Mouse (Mus musculus) CD4-positive, CD25-positive, alpha-beta regulatory T cell (primary cell): Measurements from ENCODE around the gene Dock7. TPM values are rescaled to one million over a fixed set of nuclear protein-coding genes. Genes with fewer than 3 reads are reported as not detected.

Source experiments
- polyA plus RNA-seq: library from polyadenylated mRNA; unstranded; fragments of 100-300 nt; shearing (Covaris generic); gene quantifications from one replicate; pipeline ENCODE4 v1.2.1, GENCODE M21; 2017

Gene Dock7
- polyA plus RNA-seq, result 0.37 TPM

DNA sequence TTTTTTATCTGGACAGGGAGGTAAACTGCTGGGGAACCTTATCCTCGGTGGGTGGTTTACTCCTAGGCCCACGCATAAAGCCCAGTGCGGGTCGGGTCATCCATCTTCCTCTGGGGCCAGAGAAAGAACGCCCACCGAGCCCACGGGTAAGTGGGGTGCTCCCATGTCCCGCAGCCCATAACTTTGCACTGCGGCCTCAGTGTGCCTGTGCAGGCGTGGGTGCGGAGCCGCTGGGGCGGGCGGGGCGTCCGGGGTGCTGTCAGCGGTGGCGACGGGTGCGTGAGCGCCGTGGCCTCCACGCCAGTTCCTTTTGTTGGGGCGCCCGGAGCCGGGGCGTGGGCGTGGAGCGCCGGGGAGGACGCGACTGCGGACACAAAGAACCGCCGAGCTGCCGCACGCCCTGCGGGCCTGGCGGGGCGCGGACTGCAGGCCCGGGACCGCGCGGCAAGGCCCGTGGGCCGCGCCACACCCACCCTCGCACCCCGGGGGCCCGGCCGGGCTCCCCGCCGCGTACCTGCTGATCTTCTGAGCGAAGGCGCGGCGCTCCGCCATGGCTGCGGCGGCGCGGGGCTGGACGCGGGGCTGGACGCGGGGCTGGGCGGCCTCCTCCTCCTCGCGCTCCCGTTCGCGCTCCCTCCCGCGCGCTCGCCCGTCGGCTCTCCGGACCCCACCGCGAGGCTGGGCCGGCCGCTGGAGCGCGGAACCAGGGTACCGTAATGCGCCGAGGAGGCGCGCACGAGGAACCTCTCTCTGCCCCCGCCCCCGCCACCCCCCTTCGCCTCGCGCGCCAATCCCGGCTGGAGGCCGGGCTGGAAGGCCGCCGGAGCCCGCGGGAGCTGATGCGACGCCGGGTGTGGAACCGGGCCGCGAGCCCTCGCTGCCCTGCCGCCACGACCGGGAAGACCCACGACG is at the start of gene Dock7:
Gene Dock7 (minus strand): TSS at position 705 of the 912 bp plus-strand sequence.

GRCm38 (mm10) chr4:99030686-99031085 is 90.0 kb downstream of the Dock7 start, which contains the start of gene Angptl3:
TSS of gene Angptl3 (plus strand) at chr4:99030954.

DNA sequence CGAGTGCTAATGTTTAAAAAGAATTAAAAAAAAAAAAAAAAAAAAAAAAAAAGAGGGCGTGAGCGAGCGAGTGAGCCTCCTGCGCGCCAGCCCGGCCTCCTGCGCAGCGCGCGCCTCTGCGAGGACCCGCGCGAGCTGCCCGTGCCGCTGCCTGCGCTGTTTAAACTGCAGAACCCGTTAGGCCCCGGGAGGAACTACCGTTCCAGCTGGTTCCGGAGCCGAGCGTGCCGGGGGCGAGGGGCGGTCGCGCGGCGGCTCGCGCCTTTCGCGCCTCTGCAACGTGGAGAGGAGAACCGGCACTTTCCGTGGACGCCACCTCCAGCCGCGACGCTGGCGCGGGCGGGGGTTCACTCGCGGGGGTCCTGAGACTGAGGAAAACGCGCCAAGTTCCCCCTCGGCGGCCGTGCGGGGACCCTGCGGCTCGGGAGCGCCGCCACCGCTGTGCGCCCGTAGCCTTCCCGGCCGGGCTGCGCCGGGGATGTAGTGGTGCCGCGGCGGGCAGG is 197.1 kb downstream of the Dock7 start, which contains the start of gene Usp1:
Gene Usp1 (plus strand): TSS at position 243 of the 503 bp plus-strand sequence.

Other genes starting within 250 kb of the Dock7 start
- gene Usp1, start 197.1 kb downstream of the Dock7 start, polyA plus RNA-seq, result 63.1 TPM
- not detected for gene Angptl3, start 90.0 kb downstream of the Dock7 start, polyA plus RNA-seq
- 1.7 TPM for gene Atg4c, start 73.0 kb upstream of the Dock7 start, polyA plus RNA-seq
- gene Gm12689, start 175.0 kb upstream of the Dock7 start, polyA plus RNA-seq, result not detected